Mouse (Mus musculus): ENCODE measurements around the gene Pofut1.
"Not testable (repeated sequence)": the region's sequence is repeated elsewhere in the genome, so short reads cannot be mapped to it uniquely, and the experiment has no call there.

- not testable (repeated sequence) for TF ChIP-seq CTCF (IDR thresholded peaks at IDR 0.05; ENCODE audit: low read depth, low read length); POLR2A (IDR thresholded peaks at IDR 0.05; ENCODE audit: extremely low read depth, insufficient read depth, low read length)
These were observed 34.2 kb downstream of the Pofut1 start for GRCm38 (mm10) chr2:153275577-153275976.

Measured in liver, adult 2 months (tissue).